Mouse (Mus musculus) urinary bladder, postnatal 0 days (tissue): Measurements from ENCODE around the gene Napa. TPM values are rescaled to one million over a fixed set of nuclear protein-coding genes. Genes with fewer than 3 reads are reported as not detected.

Source experiments
- polyA plus RNA-seq: library from polyadenylated mRNA; unstranded; fragments of >200 nt; fragmentation: Nextera tagmentation; extraction: Ambion mirVana; gene quantifications from 2 replicates; pipeline ENCODE4 v1.2.1, GENCODE M21; 2015

Gene Napa
- polyA plus RNA-seq: 167 and 170 TPM in 2 replicates

DNA sequence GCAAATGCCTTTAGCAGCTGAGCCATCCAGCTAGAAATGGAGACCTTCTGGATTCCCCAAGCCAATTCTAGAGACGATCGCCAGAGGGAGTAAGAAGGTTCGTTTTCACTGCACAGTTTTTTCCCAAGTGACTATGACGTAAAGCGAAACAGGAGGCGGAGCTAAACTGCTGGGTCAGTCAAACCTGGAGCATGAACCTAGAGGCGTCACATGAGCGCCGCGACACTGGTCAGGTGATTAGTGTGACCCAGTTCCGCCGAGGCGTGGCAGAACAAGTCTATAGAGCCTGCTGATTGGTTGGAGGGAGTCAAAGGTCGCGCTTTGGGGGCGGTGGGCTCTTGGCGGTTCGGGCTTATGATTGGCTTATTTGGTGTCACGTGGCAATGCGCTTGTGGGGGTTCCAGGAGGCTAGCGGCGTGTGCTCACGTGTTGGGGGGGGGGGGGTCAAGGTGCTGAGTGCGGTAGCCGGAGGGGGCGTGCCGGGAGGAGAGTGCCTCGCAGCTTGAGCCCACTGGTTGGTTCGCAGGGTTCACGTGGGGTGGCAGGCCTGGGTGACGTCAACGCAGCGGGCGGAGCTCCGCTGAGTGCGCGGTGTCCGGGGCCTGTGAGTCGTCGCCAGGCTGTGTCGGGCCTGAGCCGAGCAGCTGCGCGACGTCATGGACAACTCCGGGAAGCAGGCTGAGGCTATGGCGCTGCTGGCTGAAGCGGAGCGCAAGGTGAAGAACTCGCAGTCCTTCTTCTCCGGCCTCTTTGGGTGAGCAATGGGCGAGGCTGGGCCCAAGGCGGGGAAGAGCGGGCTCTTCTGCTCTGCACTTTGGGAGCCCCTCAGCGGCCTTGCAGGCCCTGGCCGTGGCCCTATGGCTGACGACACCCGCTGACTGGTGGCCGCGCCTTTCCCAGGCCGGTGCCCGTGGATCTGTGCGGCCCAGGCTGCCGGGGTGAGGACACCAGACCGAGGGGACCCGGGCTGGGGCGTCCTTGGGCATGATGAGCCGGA, at the start of gene Napa:
Gene Napa (plus strand): TSS at position 438 of the 997 bp plus-strand sequence.

DNA sequence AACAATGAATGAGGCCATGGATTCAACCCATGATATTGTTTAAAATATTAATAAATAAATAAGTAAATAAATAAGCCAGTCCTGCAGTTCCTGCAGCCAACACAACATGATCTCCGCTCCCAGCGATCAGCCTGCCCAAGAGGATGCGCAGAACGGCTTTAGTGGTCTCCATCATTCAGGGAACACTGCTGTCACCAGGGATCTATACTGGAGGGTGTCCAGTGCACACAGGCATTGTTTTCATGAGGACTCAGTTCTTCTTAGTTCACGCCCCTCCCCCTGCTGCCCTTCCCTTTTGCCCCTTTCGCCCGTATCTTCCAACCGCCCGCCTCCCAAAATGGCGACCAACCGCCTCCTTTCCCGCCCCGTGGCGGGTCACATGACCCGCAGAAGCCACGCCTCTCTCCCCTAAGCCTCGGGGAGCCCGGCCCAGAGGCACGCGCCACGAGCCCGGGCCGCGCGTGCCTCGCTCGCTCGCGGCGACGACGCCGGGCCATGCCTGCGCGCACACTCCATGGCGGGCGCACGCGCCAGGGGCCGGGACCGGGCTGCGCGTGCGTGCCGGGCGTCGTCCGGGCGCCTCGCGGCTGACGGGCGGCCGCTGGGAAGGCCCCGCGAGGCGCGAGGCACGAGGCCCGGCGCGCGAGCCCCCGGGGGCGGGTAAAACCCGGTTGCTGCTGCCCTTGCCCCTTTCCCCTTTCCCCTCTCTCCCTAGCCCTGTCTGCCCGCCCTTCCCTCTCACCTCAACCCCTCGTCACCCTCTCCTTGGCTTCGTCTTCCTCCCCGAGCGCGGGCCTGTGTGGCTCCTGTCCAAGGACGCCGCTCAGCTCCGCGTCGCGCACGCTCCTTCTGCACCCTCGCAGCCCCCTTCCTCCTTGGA, 36.8 kb upstream of the Napa start, which contains the start of gene Zfp541:
Gene Zfp541 (plus strand): TSS at position 596 of the 880 bp plus-strand sequence.

DNA sequence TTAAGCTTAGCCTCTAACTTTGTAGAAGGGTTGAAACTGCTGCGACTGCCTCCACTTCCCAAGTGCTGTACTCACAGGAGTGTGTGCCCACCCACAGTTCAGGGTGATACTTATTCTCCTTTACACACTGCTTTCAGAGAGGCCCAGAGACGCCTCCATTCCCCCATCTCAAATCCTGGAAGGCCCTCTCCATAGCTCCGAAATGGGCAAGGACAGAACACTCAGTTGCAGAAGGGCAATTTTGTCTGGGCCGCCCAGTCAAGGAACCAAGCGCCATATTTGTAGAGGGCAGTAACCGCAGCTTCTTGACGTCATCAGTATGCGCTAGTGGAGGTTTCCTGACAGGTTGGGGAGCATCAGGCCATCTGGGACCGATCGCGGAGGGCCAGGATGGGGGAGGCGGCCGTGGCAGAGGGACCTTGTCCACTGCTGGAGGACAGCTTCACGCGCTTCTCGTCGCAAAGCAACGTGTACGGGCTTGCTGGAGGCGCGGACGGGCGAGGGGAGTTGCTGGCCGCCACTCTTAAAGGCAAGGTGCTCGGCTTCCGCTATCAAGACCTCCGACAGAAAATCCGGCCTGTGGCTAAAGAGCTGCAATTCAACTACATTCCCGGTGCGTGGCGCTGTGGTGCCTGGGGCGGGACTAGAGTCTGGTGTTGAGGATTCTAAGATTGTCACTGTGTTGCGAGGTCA, 21.5 kb downstream of the Napa start, which contains the start of gene Kptn:
Gene Kptn (plus strand): TSS at position 327 of the 693 bp plus-strand sequence.

DNA sequence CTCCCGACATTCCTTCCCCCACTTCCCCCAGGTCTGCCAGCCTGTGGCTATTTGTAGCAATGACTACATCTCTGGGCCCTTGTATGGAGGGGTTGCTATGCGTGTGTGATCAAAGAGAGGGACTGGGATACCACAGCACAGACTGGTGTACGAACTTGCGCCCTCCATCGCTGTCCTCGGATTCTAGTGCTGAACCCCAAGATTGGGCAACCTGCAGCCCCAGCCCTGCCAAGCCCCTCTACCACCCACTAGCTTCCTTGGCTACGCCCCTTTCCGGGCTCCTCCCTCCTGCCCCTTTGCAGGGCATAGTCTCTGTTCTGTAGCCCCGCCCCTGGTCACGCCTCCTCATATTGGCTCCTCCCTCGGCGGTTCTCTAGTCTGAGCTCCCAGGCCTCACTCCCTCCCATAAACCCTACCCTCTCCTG, 31.2 kb downstream of the Napa start, which contains the start of gene Slc8a2:
Gene Slc8a2 (plus strand): TSS at position 406 of the 425 bp plus-strand sequence.

Other genes starting within 250 kb of the Napa start
- not detected in 2 replicates for gene Crx, start 218.5 kb upstream of the Napa start, polyA plus RNA-seq
- not detected in 2 replicates for gene Crxos, start 215.8 kb upstream of the Napa start, polyA plus RNA-seq
- gene Selenow, start 176.1 kb upstream of the Napa start, polyA plus RNA-seq: 921 and 1,063 TPM in 2 replicates
- 139 and 140 TPM in 2 replicates for gene Nop53, start 152.4 kb upstream of the Napa start, polyA plus RNA-seq
- 94.8 and 134 TPM in 2 replicates for gene Ehd2, start 130.9 kb upstream of the Napa start, polyA plus RNA-seq
- 3.5 TPM in 2 replicates for gene Bicra, start 50.5 kb upstream of the Napa start, polyA plus RNA-seq
- gene Zfp541, start 36.6 kb upstream of the Napa start, polyA plus RNA-seq: 0.05 TPM in 1 of 2 replicates, not detected in the other
- gene Kptn, start 21.4 kb downstream of the Napa start, polyA plus RNA-seq: 21.2 and 23.3 TPM in 2 replicates
- gene Slc8a2, start 31.4 kb downstream of the Napa start, polyA plus RNA-seq: 0.21 and 0.25 TPM in 2 replicates
- gene Meis3, start 76.6 kb downstream of the Napa start, polyA plus RNA-seq: 21.0 and 23.5 TPM in 2 replicates
- gene Dhx34, start 123.6 kb downstream of the Napa start, polyA plus RNA-seq: 6.5 and 8.6 TPM in 2 replicates
- 0.46 and 0.77 TPM in 2 replicates for gene C5ar2, start 145.7 kb downstream of the Napa start, polyA plus RNA-seq
- 14.5 and 29.6 TPM in 2 replicates for gene C5ar1, start 161.1 kb downstream of the Napa start, polyA plus RNA-seq
- gene Inafm1, start 175.2 kb downstream of the Napa start, polyA plus RNA-seq: 14.6 and 17.1 TPM in 2 replicates
- 8.4 and 9.7 TPM in 2 replicates for gene Ccdc9, start 188.3 kb downstream of the Napa start, polyA plus RNA-seq
- 3.0 and 3.7 TPM in 2 replicates for gene Bbc3, start 209.9 kb downstream of the Napa start, polyA plus RNA-seq